Mouse (Mus musculus) brown adipose tissue, adult 24 weeks (tissue): ENCODE measurements around the gene Tbc1d8. TPM values are rescaled to one million over a fixed set of nuclear protein-coding genes. Genes with fewer than 3 reads are reported as not detected.

Source experiments
- H3K27ac ChIP-seq: fragments of 200-500 bp; replicated peaks from 2 replicates; pipeline ENCODE4 v1.5.1; 2012; ENCODE audit warnings: low read depth, mild to moderate bottlenecking, low read length
- H3K4me1 ChIP-seq: fragments of 200-500 bp; 2 replicates; pipeline ENCODE4 v1.6.1; 2012; ENCODE audit warnings: low read length, mixed read lengths; ENCODE audit not compliant: control insufficient read depth, insufficient read depth, insufficient read length
- H3K4me3 ChIP-seq: fragments of 200-500 bp; 2 replicates; pipeline ENCODE4 v1.5.1; 2012; ENCODE audit warnings: low read depth, mild to moderate bottlenecking, low read length, moderate library complexity; ENCODE audit not compliant: insufficient read depth
- polyA plus RNA-seq: library from polyadenylated mRNA; stranded (reverse); fragments of >200 nt; gene quantifications from 2 replicates; pipeline ENCODE4 v1.2.4, GENCODE M21; 2012; ENCODE audit not compliant: missing spikeins, insufficient read depth, insufficient read length

The Tbc1d8 gene
- polyA plus RNA-seq, 1 experiment, result 8.5 TPM

DNA sequence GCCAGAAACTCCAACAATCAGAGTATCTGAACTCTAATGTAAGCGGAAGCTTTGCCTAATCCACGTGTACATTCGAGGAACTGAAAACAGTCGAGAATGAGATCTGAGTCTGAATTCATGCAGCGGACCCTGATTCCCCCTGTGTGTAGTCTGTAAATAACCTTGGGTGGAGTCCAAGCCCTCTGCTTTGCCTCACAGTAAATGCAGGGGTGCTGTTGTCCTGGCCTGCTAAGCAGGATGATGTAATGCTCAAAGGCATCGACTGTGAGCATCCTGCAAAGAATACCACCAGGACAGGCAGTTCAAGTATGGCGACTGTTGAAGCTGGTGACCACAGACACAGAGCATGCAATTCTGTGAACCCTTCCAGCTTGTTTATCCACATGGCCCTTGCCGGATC lies 34.8 kb downstream of the Tbc1d8 start:
- no peaks in the 10 kb centered on the region for H3K4me1 ChIP-seq
- H3K27ac ChIP-seq, result no peak overlapping the region

DNA sequence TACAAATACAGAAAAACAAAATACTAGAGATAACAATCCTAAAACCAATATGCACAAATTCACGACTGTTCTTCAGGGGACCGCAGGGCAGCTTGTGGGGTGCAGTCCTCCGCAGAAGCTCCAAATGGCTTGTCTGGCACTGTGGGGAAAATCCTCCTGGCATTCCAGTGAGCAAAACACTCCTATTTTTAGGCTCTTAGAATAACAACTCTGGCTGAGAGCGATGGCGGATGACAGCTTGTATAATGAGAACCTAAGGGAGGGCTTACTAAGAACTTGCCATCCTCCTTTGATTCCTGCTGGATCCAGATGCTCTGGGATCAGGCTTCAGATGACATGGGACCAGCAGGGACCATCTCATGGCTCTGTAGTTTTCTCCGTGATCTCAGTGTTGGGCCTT lies 36.9 kb downstream of the Tbc1d8 start:
- Histone ChIP-seq H3K4me3 (no peak overlapping the region), H3K27ac (no peak overlapping the region), H3K4me1 (no peaks in the 10 kb centered on the region)

More for the DNA sequence above, 34.8 kb downstream of the Tbc1d8 start:
- no peak overlapping the region for H3K4me3 ChIP-seq

DNA sequence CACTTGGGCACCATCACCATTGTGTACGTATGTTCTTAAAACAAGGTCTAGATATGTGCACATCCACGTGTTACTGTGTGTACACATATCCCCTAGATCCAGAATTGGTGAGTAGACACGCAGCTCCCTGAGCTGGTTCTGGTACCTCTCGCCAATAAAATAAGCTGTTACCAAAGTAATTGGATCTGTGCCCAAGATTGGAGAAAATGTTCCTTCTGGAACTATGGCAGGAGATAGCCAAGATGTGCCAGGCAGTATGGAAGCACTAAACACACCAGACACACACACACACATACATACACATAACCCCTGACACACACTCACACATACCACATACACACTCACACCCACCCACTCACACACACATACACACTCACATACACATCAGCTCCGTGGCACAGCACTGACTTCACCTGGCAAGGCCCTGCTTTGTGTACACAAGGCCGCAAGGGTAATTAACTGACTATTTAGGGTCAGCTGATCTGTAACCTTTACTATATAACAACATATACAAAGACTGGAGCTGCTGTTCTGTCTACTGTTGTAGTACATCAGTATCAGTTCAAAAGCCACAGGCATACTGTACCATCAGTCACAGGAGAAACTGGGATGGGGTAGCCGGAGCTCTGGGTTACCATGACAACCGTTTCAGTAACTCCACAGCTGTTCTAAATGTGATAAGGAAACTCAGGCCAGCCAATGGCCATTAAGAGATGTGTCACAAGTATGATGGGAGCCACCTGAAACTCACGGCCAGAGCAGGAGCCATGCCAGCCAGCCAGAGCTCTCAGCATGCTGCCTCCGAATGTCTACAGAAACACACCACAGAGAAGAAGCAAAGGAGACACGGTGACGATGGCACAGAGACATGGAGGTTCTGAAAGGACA lies 38.6 kb downstream of the Tbc1d8 start:
- Histone ChIP-seq H3K27ac (no peak overlapping the region), H3K4me1 (no peaks in the 10 kb centered on the region), H3K4me3 (no peak overlapping the region)

DNA sequence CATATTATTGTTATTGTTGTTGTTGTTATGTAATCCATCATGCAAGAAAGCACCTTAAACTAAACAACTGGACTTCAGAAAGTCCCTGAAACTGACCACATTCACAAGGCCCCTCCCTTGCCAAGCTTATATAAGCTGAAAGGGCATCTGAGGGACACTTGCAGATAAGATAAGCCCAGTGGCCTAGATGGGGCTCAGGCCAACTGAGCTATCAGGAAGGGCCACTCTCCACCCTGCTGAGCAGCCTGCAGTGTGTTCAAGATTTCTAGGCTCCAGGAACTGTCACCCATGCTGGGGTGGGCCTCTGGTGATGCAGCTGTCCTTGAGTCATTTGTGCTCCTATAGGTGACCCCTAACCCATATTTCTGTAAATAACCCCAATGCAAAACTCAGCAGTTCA lies 39.9 kb downstream of the Tbc1d8 start:
- H3K4me1 ChIP-seq, result no peaks in the 10 kb centered on the region
- H3K4me3 ChIP-seq, result no peak overlapping the region
- no peak overlapping the region for H3K27ac ChIP-seq

DNA sequence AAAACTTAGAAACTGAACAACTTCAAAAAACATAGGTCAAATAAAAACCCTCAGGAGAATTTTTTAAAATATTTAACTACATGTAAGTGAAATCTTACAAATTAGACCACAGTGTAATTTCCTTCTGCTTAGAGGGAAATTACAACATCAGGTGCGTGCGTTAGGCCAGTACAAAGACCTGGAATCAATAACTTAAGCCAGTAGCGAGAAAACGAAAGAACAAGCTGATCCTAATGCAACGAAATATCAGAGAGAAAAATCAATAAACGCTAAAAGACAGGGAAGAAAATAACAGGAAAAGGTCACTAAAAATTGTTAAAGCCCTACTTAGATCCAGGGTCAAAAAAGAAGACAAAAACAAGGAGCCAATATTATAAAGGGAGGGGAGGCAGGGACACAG lies 44.3 kb downstream of the Tbc1d8 start:
- Histone ChIP-seq H3K4me3 (no peak overlapping the region), H3K4me1 (no peaks in the 10 kb centered on the region), H3K27ac (no peak overlapping the region)

DNA sequence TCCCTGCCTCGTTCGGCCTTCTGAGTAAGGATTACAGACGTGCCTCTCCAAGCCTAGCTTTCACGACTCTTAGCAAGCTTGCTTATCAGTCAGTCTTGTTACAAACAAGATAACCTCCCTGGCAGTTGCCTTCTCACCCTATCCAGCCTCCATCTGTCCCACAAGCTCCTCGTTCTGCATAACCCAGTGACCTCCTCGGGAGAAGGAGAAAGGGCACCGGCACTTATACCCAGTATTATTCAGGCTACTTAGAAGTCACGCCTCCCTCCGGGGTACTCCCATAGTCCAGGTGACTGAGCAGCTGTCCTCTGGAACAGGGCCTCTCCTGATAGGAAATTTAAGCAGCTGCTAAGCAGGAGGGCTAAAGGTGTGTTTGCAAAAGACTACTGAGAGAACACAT lies 48.5 kb downstream of the Tbc1d8 start:
- no peak overlapping the region for H3K4me3 ChIP-seq
- no peaks in the 10 kb centered on the region for H3K4me1 ChIP-seq
- H3K27ac ChIP-seq, result no peak overlapping the region

DNA sequence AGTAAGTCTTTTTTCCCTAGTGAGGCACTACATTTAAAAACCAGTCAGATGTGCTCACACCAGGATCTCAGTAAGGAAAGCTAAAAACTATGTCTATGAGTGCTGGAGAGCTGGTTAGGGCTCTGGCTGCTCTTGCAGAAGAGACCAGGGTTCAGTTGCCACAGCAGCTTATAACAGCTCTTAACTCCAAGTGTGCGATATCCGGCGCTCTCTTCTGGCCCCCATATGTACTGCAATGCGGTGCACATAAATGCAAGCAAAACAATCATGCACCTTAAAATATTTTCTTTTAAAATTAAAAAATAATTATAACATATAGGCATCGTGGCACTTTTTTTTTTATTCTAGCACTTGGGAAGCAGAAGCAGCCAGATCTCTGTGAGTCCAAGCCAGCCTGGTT lies 49.5 kb downstream of the Tbc1d8 start:
- Histone ChIP-seq H3K4me1 (no peaks in the 10 kb centered on the region), H3K27ac (no peak overlapping the region)

DNA sequence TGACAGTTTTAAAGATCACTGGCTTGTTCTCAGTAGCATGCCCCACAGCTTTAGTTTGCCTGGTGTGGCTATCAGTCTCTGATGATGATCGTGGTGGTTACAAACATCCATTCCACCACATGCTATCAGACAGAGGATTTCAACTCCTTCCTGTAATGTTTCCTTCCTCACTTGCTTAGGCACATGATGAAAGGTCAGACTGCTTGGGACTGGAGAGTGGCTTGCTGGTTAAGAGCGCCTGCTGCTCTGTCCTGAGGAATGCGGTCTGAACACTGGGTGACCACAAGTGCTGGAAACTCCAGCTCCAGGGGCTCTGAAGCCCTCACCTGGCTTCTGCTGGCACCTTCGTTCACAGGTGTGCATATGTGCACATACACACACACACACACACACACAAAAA lies 50.3 kb downstream of the Tbc1d8 start:
- Histone ChIP-seq H3K4me1 (no peaks in the 10 kb centered on the region), H3K4me3 (no peak overlapping the region), H3K27ac (no peak overlapping the region)

More for the DNA sequence above, 49.5 kb downstream of the Tbc1d8 start:
- H3K4me3 ChIP-seq, result no peak overlapping the region

DNA sequence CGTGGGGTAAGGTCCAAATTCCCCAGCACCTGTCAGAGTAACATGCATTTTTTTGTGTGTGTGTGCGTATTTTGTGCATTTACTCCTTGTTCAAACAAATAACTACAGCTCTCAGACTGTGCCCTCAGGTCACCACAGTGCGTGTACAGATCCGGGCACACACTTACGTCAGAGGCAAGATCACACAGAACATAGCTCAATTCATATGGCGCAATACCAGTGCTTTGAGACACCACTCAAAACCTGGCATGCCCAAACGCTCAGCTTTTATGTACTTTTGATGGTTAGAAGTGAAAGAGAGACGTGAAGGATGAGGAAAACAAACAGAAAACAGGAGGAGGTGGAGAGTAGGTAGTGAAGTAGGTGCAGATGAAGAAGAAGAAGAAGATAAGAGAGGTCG lies 53.1 kb downstream of the Tbc1d8 start:
- H3K27ac ChIP-seq, result no peak overlapping the region

DNA sequence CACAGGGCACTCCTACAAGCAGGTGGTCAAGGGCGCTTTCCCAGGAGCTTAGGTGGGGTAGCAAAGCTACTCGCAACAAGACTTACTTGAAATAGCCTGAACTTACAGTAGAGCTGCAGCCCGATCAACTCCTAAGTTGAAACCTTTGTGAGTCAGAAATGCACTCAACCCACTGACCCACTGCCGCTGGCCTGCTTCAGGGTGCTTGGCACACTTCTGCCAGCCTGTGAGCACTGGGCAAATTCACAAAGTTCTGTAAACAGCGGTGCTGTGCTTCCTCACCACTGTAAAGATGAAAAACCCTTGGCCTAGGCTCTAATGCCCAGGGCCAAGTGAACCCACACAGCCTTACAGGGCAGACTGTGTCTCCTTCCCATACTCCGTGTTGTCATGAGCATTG lies 57.6 kb downstream of the Tbc1d8 start:
- Histone ChIP-seq H3K27ac (no peak overlapping the region), H3K4me1 (peaks cover 2% of the 10 kb centered on the region), H3K4me3 (no peak overlapping the region)

More for the DNA sequence above, 53.1 kb downstream of the Tbc1d8 start:
- Histone ChIP-seq H3K4me1 (no peaks in the 10 kb centered on the region), H3K4me3 (no peak overlapping the region)

DNA sequence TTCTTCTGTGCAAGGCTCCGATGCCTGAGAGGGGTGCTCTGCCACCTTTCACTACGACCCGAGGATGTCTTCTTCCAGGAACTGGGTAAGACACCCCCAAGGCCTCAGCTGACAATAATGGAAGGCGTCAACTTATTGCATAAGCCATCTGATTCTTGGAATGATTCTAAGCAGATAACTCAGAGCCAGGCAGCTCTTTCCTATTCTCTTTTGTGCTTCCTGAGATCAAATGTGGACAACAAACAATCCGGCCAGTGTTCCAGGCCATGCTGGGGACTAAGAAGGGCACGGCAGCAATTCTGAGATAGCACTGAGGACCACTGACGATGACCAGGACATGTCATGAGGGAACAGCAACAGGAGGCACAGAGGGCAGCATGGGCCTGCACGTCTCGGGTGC lies 59.7 kb downstream of the Tbc1d8 start:
- peaks cover 2% of the 10 kb centered on the region for H3K4me1 ChIP-seq
- H3K4me3 ChIP-seq, result no peak overlapping the region
- no peak overlapping the region for H3K27ac ChIP-seq

DNA sequence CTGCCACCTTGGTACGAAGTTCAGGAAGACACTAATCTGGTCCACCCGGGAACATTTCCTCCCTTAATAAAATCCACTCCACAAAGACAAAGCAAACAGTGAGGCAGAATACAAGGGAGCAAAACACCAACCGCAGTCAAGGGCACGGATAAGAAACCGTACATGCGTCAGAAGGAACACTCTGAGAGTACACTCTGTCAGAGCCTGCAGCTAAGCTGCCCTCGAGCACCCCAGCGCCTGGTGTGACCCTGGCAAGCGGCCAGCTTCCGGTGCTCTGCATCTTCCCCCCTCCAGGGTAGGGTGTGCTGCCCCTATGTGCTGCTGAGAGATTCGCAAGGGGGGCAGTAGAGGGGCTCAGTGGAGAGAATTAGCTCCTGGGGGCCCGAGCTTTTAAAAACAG lies 60.7 kb downstream of the Tbc1d8 start:
- no peak overlapping the region for H3K27ac ChIP-seq
- peaks cover 2% of the 10 kb centered on the region for H3K4me1 ChIP-seq
- no peak overlapping the region for H3K4me3 ChIP-seq

DNA sequence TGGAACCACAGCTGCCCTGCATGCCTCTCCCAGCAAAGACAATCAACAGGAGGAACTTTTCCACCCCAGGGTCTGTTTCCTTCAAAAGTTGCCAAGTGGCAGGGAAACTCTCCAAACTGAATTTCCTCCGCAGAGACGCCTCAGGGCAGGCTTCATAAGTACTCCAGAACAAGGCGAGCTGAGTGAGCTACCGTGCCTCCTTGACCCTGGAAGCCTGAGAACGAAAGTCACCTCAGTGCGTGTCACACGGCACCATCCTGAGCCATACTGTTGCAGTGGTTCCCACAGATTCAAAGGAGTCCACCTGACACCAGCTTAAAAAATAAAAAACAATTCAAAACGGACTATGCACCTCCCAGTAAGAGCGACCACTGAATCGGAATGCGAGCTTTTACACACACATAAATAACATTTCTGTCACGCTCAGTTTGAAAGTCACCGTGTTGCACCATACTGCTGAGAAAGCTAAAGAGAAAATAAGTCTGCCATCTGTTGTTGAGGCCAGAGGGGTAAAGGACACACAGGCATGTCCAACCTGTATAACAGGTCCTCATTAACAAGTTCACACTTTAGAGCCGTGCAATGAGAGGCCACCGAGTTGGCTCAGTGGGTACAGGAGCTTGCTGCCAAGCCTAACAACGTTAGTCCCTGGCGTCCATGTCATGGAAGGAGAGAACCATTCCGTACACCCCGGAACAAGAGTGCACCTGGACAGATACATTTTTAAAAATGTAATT lies 68.3 kb downstream of the Tbc1d8 start:
- H3K4me1 ChIP-seq, result peaks cover 6% of the 10 kb centered on the region; the same call in 1 of the 2 replicates
- no peak overlapping the region for H3K27ac ChIP-seq
- H3K4me3 ChIP-seq, result peak overlapping the region; percentile 3; the same call in 1 of the 2 replicates

DNA sequence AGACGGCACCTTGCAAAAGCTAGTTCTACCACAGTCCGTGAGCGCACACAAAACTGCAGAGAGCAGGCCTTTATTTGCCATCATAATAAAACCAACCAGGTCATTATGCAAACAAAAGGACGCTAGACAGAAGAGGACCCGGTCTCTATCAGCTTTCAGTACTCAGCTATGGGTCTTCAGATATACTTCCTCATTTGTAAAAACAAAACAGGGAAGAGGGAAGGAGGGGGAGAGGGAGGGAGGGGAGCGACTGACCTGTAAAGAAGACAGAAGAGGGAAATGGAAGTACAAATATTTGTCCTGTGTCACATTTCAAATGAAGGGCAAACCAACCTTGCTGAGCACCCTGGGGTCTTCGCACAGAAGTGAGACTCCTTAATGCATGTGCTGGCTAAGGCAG lies 69.9 kb downstream of the Tbc1d8 start:
- Histone ChIP-seq H3K4me3 (no peak overlapping the region), H3K27ac (no peak overlapping the region), H3K4me1 (peaks cover 6% of the 10 kb centered on the region; the same call in 1 of the 2 replicates)

DNA sequence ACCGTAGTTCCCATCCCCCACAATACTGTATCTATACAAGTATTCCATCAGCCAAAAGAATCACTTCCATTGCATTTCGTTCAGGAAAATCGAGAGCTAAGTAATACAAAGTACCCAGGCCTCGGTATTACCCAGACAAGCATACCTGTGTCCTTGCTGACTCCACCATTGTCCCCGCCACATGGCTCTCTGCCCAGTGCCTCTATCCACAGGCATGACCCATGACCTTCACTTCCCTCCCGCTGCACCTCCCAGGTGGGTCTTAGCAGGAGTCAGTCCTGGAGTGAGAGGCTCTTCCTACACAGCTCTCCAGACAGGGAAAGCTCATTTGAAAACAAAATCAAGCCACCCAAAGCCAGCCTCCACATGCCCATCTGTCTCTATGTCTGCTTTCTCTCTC lies 70.4 kb downstream of the Tbc1d8 start:
- peaks cover 6% of the 10 kb centered on the region; the same call in 1 of the 2 replicates for H3K4me1 ChIP-seq
- H3K27ac ChIP-seq, result no peak overlapping the region
- no peak overlapping the region for H3K4me3 ChIP-seq
